Mouse (Mus musculus) E14TG2a.4 (cell line): ENCODE data around the gene Igf2bp3.

ENCODE experiments used
- CTCF ChIP-seq: conservative IDR thresholded peaks from 2 replicates; pipeline ENCODE4 v1.5.1; 2014; ENCODE audit warnings: low read length
- NANOG ChIP-seq: IDR thresholded peaks from 2 replicates; pipeline ENCODE4 v1.6.1; 2014; ENCODE audit warnings: borderline replicate concordance, low read length, mixed read lengths

GRCm38 (mm10) chr6:49214928-49215747 lies at the start of gene Igf2bp3:
- TF ChIP-seq CTCF (no peak), NANOG (no peak)
